Mouse (Mus musculus) brain, embryonic 14.5 days (tissue): ENCODE measurements around the gene Dmkn.

ENCODE experiments used
- CTCF ChIP-seq: fragments of 200-500 bp; IDR thresholded peaks from 2 replicates; pipeline ENCODE4 v1.5.1; 2012; ENCODE audit warnings: inconsistent platforms, mild to moderate bottlenecking, moderate library complexity, borderline replicate concordance; ENCODE audit not compliant: insufficient read depth, insufficient read length; ENCODE audit errors: extremely low read depth
- POLR2A ChIP-seq: fragments of 200-500 bp; IDR thresholded peaks from 2 replicates; pipeline ENCODE4 v1.6.1; 2012; ENCODE audit warnings: mild to moderate bottlenecking, inconsistent platforms, borderline replicate concordance; ENCODE audit not compliant: poor library complexity, insufficient read depth, insufficient read length, severe bottlenecking; ENCODE audit errors: extremely low read depth

DNA sequence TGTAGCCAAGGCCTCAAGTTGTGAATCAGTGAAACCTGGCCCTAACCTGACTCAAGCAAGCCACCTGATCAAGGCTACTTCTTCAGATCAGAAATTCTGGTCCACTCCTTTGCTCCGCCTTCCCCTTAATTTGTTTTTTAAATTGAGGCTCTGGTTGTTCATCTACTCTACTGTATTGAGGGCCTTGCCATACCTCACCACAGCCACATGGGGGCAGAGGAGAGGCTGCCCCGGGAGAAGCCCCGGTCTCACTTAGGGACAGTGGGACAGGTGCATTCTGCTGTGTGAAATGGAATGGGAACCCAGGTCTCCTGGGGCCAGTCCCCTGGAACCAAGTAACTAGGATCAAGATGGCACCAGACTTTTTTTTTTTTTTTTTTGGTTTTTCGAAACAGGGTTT is 18.2 kb downstream of the Dmkn start:
- TF ChIP-seq POLR2A (no peak), CTCF (peak; percentile 44; the same call in 1 of the 2 replicates)
